Mouse (Mus musculus) hindbrain, embryonic 14.5 days (tissue): ENCODE measurements around the gene Smarce1. TPM values are rescaled to one million over a fixed set of nuclear protein-coding genes. Genes with fewer than 3 reads are reported as not detected.
A peak's percentile ranks its signal among the peaks of the same experiment; 100 is the strongest.

ENCODE experiments used
- ATAC-seq: fragments of 200-750 bp; cut with Nextera tagmentation; 2 replicates; pipeline ENCODE4 v1.8.0; 2017; ENCODE audit warnings: moderate number of reproducible peaks, mild to moderate bottlenecking, moderate TSS enrichment, moderate library complexity; ENCODE audit not compliant: low FRiP score
- DNase-seq: peaks from one replicate; pipeline ENCODE4 v3.0.0-alpha.2; 2015; ENCODE audit warnings: low spot score
- H3K27ac ChIP-seq: fragments of 300-500 bp; sonication (generic); 2 replicates; pipeline ENCODE4 v1.5.1; 2014; ENCODE audit warnings: mild to moderate bottlenecking, moderate library complexity
- H3K27me3 ChIP-seq: fragments of 300-500 bp; sonication (generic); 2 replicates; pipeline ENCODE4 v1.6.1; 2014; ENCODE audit warnings: mild to moderate bottlenecking, low read length, mixed read lengths; ENCODE audit not compliant: control insufficient read depth, insufficient read depth
- H3K36me3 ChIP-seq: fragments of 300-500 bp; sonication (generic); replicated peaks from 2 replicates; pipeline ENCODE4 v1.6.1; 2014; ENCODE audit not compliant: control insufficient read depth, insufficient read depth
- H3K4me1 ChIP-seq: fragments of 300-500 bp; sonication (generic); replicated peaks from 2 replicates; pipeline ENCODE4 v1.6.1; 2014; ENCODE audit warnings: antibody characterized with exemption, low read length, mixed read lengths; ENCODE audit not compliant: control insufficient read depth, insufficient read depth
- H3K4me2 ChIP-seq: fragments of 300-500 bp; sonication (generic); replicated peaks from 2 replicates; pipeline ENCODE4 v1.6.1; 2014; ENCODE audit warnings: mild to moderate bottlenecking, moderate library complexity
- H3K4me3 ChIP-seq: fragments of 300-500 bp; sonication (generic); replicated peaks from 2 replicates; pipeline ENCODE4 v1.5.1; 2014; ENCODE audit warnings: mild to moderate bottlenecking, low read length
- H3K9ac ChIP-seq: fragments of 300-500 bp; sonication (generic); 2 replicates; pipeline ENCODE4 v1.6.1; 2014
- H3K9me3 ChIP-seq: fragments of 300-500 bp; sonication (generic); 2 replicates; pipeline ENCODE4 v1.6.1; 2016; ENCODE audit warnings: low read length; ENCODE audit not compliant: control insufficient read depth
- WGBS: fragments of 180-500 bp; shearing (Covaris S2); extraction: QIAGEN DNeasy Blood & Tissue Kit; methylation state at CpG from one replicate; pipeline ENCODE4 v1.1.7; 2014; 5-methylcytosine and 5-hydroxymethylcytosine counted together
- polyA plus RNA-seq: library from polyadenylated mRNA; unstranded; fragments of >200 nt; fragmentation: Nextera tagmentation; extraction: Ambion mirVana; gene quantifications from 2 replicates; pipeline ENCODE4 v1.2.1, GENCODE M21; 2014

Smarce1 gene
- 131 and 136 TPM in 2 replicates for polyA plus RNA-seq

DNA sequence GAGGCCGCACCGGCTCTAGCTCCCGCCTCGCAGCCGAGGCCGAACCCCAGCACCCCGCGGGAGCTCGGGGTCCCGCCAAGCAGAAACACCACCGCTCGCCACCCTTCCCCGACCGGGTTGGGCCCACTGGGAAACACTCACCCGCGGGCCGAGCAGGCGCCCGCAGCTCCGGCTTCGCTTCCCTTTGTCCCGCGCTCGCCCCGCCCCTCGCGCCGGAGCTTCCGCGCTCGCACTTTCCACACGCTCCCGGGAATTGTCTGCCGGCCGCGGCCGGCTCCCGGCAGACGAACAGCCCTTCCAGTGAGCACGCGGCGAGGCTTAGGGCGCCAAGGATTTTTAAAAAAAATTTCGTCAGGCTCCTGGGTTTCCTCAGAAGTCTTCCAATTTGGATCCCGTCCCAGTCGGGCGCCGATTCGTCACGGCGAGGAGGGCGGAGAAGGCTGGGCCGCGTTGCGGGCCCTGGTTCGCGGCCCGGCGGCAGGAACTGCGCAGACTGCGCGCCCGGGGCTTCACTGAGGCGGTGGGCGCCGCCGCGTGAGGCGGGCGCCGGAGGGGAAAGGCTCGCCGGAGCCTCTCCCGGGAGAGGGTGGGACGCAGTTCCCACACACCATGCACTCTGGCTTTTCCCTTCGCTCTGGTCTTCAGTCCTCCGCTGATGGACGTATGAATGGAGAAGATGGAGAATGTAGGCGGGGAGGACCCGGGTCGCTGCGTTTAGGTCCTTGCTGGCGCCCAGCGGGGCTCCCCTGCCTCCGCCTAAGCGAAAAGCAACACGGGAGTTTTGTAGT, at the start of gene Smarce1:
Gene Smarce1, minus strand, starts transcription at position 757 of the 788 bp plus-strand sequence.
- peak; percentile 79 for DNase-seq
- WGBS = under 1% methylated on average over 85 of the region's 87 CpGs
- Histone ChIP-seq H3K4me1 (peaks cover 29% of the 10 kb centered on the region), H3K27me3 (no peaks in the 10 kb centered on the region), H3K36me3 (peaks cover 26% of the 10 kb centered on the region), H3K9ac (peak within 1 kb of the TSS; percentile 97), H3K9me3 (no peaks in the 10 kb centered on the region), H3K4me2 (peak within 1 kb of the TSS; percentile 65), H3K27ac (peak within 1 kb of the TSS; percentile 98), H3K4me3 (peak within 1 kb of the TSS; percentile 85)
- peak; percentile 91 for ATAC-seq

DNA sequence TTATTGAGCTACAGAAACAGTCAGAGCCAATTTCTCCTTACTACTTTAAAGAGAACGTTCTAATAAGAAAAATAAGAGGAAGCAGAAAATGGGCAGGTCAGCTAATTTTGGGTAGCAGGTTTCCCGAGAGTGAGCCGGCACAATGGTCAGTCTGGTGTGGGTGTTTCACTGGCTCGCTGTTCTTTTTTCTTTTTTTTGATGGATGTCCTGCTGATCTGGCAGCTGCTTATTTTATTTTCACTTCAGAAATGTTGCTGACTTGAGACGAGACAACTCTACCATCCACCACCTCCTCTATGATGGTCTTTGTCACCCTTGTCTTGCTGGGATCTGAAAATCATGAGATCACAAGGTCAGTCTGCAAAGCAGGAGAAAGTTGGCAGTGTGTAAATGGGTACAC, 49.2 kb upstream of the Smarce1 start:
- Histone ChIP-seq H3K27me3 (no peaks in the 10 kb centered on the region), H3K4me2 (no peak overlapping the region), H3K4me3 (no peak overlapping the region), H3K9me3 (no peaks in the 10 kb centered on the region), H3K27ac (no peak overlapping the region), H3K4me1 (0 out of 2 replicates have a peak, but pooled peaks cover 7% of the 10 kb centered on the region), H3K36me3 (no peaks in the 10 kb centered on the region), H3K9ac (no peak overlapping the region)
- ATAC-seq (no peak), DNase-seq (no peak)
- 64% methylated on average over 5 of the region's 5 CpGs for WGBS

DNA sequence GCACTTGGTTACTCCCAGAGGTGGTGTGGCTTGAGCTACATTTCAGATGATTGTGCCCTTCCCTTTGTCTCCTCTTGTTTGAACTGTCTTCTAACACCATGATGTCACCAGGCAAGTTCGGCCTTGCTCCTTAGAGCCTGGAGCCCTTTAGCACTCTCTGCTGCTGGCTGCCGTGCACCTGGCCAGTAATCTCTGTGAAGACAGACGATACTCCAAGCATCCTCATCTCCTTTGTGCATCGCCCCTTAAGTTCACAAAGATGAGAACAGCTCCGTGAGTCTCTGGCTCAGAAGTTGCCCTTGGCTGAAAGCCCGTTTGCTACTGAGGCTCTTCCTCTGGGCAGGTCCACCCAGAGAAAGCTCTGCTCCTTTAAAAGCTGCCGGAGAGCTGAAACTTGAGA, 46.0 kb upstream of the Smarce1 start:
- Histone ChIP-seq H3K9ac (no peak overlapping the region), H3K27ac (no peak overlapping the region), H3K27me3 (no peaks in the 10 kb centered on the region), H3K4me3 (no peak overlapping the region), H3K4me1 (no peaks in the 10 kb centered on the region), H3K4me2 (no peak overlapping the region), H3K9me3 (no peaks in the 10 kb centered on the region), H3K36me3 (no peaks in the 10 kb centered on the region)
- ATAC-seq (no peak), DNase-seq (no peak)
- 75% methylated on average over 7 of the region's 7 CpGs for WGBS

DNA sequence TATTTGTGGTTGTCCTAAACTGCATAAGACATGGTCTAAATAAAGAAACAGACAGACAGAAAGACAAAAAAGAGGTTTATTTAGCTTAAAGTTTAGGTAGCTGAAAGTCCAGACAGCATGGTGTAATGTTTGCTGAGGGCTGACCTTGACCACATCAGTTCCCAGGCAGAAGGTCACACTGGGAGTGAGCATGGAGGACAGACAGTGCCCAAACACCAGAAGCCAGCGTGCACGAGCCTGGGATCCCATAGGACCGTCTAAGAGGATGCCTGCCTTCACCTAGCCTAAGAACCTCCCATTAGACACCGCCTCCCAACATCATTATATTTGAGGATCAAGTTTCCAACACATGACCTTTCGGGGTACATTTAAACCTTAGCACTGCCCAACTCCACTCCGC, 44.8 kb upstream of the Smarce1 start:
- no peak overlapping the region for H3K9ac ChIP-seq
- H3K36me3 ChIP-seq = no peaks in the 10 kb centered on the region
- no peaks in the 10 kb centered on the region for H3K27me3 ChIP-seq
- no peak overlapping the region for H3K27ac ChIP-seq
- H3K9me3 ChIP-seq = no peaks in the 10 kb centered on the region
- H3K4me1 ChIP-seq = no peaks in the 10 kb centered on the region
- WGBS = 81% methylated on average over 6 of the region's 6 CpGs
- no peak overlapping the region for H3K4me3 ChIP-seq
- ATAC-seq (no peak), DNase-seq (no peak)
- H3K4me2 ChIP-seq = no peak overlapping the region

DNA sequence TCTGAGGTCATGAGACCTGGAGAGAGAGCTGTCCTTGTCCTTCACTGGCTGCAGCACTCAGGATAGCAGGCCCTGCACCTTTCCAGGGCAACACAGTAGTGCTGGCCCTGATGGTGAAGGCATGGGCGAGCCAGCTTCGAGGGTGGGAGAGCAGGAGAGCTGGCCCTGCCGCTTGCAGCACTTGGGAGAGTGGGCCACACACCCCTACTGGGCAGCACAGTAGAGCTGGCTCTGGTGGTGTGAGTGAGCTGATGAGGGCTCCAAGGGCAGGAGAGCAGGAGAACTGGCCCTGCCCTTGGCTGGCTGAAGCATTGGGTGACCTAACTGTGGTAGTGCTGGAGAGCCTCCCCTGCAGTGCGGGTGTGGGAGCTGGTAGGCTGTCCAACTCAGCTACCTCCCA, 41.9 kb upstream of the Smarce1 start:
- Histone ChIP-seq H3K9ac (no peak overlapping the region), H3K4me3 (no peak overlapping the region), H3K27me3 (no peaks in the 10 kb centered on the region), H3K4me1 (no peaks in the 10 kb centered on the region), H3K27ac (no peak overlapping the region), H3K9me3 (no peaks in the 10 kb centered on the region), H3K4me2 (no peak overlapping the region), H3K36me3 (no peaks in the 10 kb centered on the region)
- ATAC-seq (no peak), DNase-seq (no peak)
- 96% methylated on average over 4 of the region's 4 CpGs for WGBS

DNA sequence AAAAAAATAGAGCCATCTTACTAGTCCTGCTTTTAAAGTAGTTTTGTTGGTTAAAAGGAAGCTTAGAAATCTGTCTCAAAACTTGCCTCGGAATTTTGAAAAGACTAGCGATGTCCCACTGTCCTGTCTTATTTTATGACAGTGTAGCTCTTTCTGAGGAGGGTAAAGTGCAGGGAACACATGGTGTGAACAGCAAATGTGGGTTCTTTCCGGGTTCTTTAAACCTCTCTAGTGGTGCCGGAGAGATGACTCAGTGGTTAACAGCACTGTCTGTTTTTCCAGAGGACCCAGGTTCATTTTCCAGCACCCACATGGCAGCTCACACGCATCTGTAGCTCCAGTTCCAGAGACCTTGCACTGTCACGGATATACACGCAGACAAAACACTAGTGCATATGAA, 38.4 kb upstream of the Smarce1 start:
- H3K4me2 ChIP-seq = no peak overlapping the region
- 76% methylated on average over 7 of the region's 7 CpGs for WGBS

DNA sequence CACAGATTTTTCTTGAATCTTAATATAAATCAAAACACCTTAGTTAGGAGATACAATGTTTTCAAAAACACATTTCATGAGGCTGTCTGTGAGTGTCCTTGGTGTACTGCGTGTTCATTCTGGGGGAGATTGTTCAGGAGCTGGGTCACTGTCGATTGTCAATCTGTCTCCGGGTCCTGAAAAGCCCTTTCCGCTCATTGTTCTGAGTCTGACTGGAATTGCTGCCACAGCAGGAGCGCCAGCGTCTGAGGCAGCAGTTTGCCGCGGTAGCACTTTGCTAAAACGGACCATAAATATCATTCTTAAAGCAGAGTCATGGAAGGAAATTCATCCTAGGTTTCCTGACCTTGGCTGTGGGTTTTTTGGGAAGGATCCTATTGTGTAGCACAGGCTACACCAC, 35.0 kb upstream of the Smarce1 start:
- H3K9me3 ChIP-seq = no peaks in the 10 kb centered on the region
- no peak for ATAC-seq
- H3K9ac ChIP-seq = no peak overlapping the region
- H3K4me2 ChIP-seq = no peak overlapping the region
- DNase-seq = no peak
- H3K36me3 ChIP-seq = no peaks in the 10 kb centered on the region
- H3K27me3 ChIP-seq = no peaks in the 10 kb centered on the region
- H3K4me3 ChIP-seq = no peak overlapping the region
- WGBS = 15% methylated on average over 9 of the region's 9 CpGs
- H3K4me1 ChIP-seq = no peaks in the 10 kb centered on the region
- no peak overlapping the region for H3K27ac ChIP-seq

More for the DNA sequence above, 38.4 kb upstream of the Smarce1 start:
- DNase-seq (no peak), ATAC-seq (no peak)
- no peak overlapping the region for H3K9ac ChIP-seq
- no peaks in the 10 kb centered on the region for H3K36me3 ChIP-seq
- H3K4me3 ChIP-seq = no peak overlapping the region
- H3K4me1 ChIP-seq = no peaks in the 10 kb centered on the region
- no peaks in the 10 kb centered on the region for H3K27me3 ChIP-seq
- no peak overlapping the region for H3K27ac ChIP-seq
- H3K9me3 ChIP-seq = no peaks in the 10 kb centered on the region

DNA sequence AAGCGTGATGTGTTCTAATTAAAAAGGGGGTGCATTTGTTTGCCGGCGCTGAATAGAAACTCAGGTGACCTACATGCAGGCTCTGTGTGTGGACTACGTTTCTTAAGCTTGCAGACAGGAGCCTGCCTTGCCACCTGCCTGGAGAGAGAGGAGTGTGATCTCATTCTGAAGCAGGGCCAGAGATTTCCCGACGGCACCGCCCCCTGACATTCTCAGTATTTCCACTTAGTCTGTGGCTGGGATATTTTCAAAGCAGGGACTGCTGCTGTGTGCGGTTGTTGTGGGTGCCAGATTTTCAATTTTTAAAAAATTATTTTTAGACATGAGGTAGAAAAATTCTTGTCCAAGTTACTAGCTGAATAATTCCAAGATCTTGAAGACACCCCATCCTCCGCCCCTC, 34.4 kb upstream of the Smarce1 start:
- DNase-seq (no peak), ATAC-seq (no peak)
- Histone ChIP-seq H3K4me2 (no peak overlapping the region), H3K27ac (no peak overlapping the region), H3K9ac (no peak overlapping the region), H3K9me3 (no peaks in the 10 kb centered on the region), H3K4me1 (no peaks in the 10 kb centered on the region), H3K4me3 (no peak overlapping the region), H3K27me3 (no peaks in the 10 kb centered on the region), H3K36me3 (no peaks in the 10 kb centered on the region)
- WGBS = 76% methylated on average over 9 of the region's 9 CpGs

DNA sequence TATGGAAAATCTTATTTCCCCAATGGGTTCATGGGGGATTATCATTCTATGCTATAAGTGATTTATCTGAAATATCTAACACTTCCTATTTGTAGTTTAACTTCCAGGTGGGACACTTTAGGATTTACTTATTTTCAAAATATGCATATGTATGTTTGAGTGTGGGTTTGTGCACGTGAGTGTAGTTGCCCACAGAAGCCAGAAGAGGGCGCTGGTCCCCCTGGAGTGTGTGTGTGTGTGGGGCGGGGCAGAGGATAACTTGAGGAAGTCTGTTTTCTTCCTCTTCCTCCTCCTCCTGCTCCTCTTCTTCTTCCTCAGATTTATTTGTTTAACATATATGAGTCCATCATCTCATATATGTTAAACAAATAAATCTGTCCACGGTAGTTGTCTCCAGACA, 25.4 kb upstream of the Smarce1 start:
- Histone ChIP-seq H3K4me1 (0 out of 2 replicates have a peak, but pooled peaks cover 3% of the 10 kb centered on the region), H3K9me3 (no peaks in the 10 kb centered on the region), H3K27ac (no peak overlapping the region), H3K36me3 (no peaks in the 10 kb centered on the region), H3K4me3 (no peak overlapping the region), H3K4me2 (no peak overlapping the region), H3K27me3 (no peaks in the 10 kb centered on the region), H3K9ac (no peak overlapping the region)
- no peak for DNase-seq
- ATAC-seq = no peak
- WGBS = 79% methylated on average over 4 of the region's 4 CpGs
